Comparison of ENCODE assay signal across 9 mouse cellular contexts in the genomic region with DNA sequence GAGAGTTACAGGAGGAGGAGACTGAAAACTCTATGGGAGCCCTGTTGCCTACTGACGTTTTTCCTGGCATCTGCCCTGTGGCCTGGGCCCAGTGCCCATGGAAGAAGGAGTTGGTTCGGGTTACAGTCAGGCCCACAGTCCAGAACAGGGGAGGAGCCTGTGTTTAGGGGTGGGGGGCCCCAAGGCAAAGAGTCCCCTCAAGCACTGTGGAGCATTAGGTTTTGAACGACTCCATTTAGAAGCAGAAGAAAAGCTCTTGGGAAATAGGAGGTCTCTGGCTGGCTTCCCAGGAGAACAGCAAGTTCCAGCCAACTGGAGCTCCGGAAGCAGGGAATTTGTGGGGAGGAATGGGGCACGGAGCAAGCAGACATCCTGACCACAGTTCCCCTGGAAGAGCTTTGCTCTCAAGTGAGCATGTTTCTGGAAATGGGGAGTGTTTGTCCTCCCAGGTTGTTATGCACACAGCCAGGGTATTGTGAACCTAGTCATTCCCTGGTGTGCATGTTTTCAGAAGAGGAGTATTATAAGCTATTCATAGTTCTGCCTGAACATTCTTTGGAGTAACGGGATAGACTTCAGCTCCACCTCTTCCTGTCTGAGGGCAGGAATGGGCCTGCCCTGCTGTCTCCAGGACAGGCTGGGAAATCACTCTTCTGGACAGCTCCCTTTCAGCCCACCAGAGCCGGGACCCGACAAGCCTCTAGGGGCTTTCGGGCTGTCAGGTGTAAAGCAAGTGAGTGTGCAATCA. TPM values are rescaled to one million over a fixed set of nuclear protein-coding genes. Genes with fewer than 3 reads are reported as not detected.
A peak's percentile ranks its signal among the peaks of the same experiment; 100 is the strongest.
DNase-seq lines count a peak whose midpoint lies in the region; ATAC-seq lines count a peak whose summit lies in the region.
"Had no signal": no experiment of that assay in that cellular context is flagged by ENCODE, and none has a peak within 500 bp of the region (broad histone marks: within the 10 kb centered on the region; RNA-seq: fewer than 3 reads in every experiment).

No protein-coding gene starts in this region.

- DNase-seq in ES-CJ7 (ENCODE audit: low read depth, low spot score) = peak; percentile 16
- peak; percentile 52 for DNase-seq in cerebellum, adult 11 months
- DNase-seq in kidney, postnatal 14 days = peak; percentile 90
- peak; percentile 87 to 93 for DNase-seq in lung, adult 18-20 months
- DNase-seq in ovary, postnatal 14 days (ENCODE audit: low spot score) = peak; percentile 76
- no peak for DNase-seq in B cell, adult 2 months

- H3K4me3 ChIP-seq in forebrain, embryonic 15.5 days = no peak overlapping the region
- H3K4me3 ChIP-seq in heart, embryonic 16.5 days (ENCODE audit: low read length) = peak overlapping the region; percentile 34

- H3K9me3 ChIP-seq in forebrain, embryonic 15.5 days = no peaks in the 10 kb centered on the region
- H3K9me3 ChIP-seq in heart, embryonic 16.5 days (replicated peaks; ENCODE audit: control insufficient read depth, low read length) = no peaks in the 10 kb centered on the region
- H3K9me3 ChIP-seq: G1E had no signal

- peak overlapping the region; percentile 76 for H3K27ac ChIP-seq in forebrain, embryonic 15.5 days (replicated peaks)
- H3K27ac ChIP-seq in heart, embryonic 16.5 days (ENCODE audit: low read length) = peak overlapping the region; percentile 96

- peaks cover 18% of the 10 kb centered on the region for H3K4me1 ChIP-seq in forebrain, embryonic 15.5 days
- H3K4me1 ChIP-seq in heart, embryonic 16.5 days (ENCODE audit: control insufficient read depth, insufficient read depth, low read length) = peaks cover 22% of the 10 kb centered on the region

- WGBS in forebrain, embryonic 15.5 days = 9% methylated on average over 9 of the region's 9 CpGs
- 6% methylated on average over 9 of the region's 9 CpGs for WGBS in heart, embryonic 16.5 days

- H3K4me2 ChIP-seq in forebrain, embryonic 15.5 days (replicated peaks) = peak overlapping the region; percentile 11; the same call in 1 of the 2 replicates
- H3K4me2 ChIP-seq in heart, embryonic 16.5 days (ENCODE audit: low read depth, low read length) = peak overlapping the region; percentile 51

- ATAC-seq in forebrain, embryonic 15.5 days (replicated peaks) = peak; percentile 96
- ATAC-seq in heart, embryonic 16.5 days (replicated peaks; ENCODE audit: extremely low read depth, insufficient read depth, low FRiP score) = peak; percentile 84

- no peaks in the 10 kb centered on the region for H3K27me3 ChIP-seq in forebrain, embryonic 15.5 days
- H3K27me3 ChIP-seq in heart, embryonic 16.5 days (ENCODE audit: control insufficient read depth, insufficient read depth, low read length) = no peaks in the 10 kb centered on the region

- H3K36me3 ChIP-seq in forebrain, embryonic 15.5 days = no peaks in the 10 kb centered on the region
- no peaks in the 10 kb centered on the region for H3K36me3 ChIP-seq in heart, embryonic 16.5 days (ENCODE audit: control insufficient read depth, insufficient read depth)
- H3K36me3 ChIP-seq: G1E had no signal

- H3K9ac ChIP-seq in forebrain, embryonic 15.5 days (replicated peaks) = no peak overlapping the region
- H3K9ac ChIP-seq in heart, embryonic 16.5 days (ENCODE audit: low read length) = peak overlapping the region; percentile 49

RNA-seq across cellular contexts. Expression of gene Lgalsl, which starts 28.2 kb away (rescaled TPM):
- polyA plus RNA-seq in forebrain, embryonic 15.5 days (2015; fragmentation: Nextera tagmentation; extraction: Ambion mirVana) = 79.7 and 83.8 TPM in 2 replicates
- polyA plus RNA-seq in heart, embryonic 16.5 days (2015; fragmentation: Nextera tagmentation; extraction: Ambion mirVana) = 34.6 and 37.6 TPM in 2 replicates
- polyA plus RNA-seq: G1E had no signal

Comparison
In these comparisons a context has a peak if more than half of its experiments do, and no peak if none do; other contexts are left out.
1. DNase-seq: peak in ES-CJ7 (single experiment), cerebellum, adult 11 months (single experiment), kidney, postnatal 14 days (single experiment), lung, adult 18-20 months (2 of 2) and ovary, postnatal 14 days (single experiment); none in B cell, adult 2 months (0 of 2).